Mouse (Mus musculus): Measurements from ENCODE around the gene Gzf1.

GRCm38 (mm10) chr2:148644421-148645000 lies 36.3 kb upstream of the Gzf1 start:
- no peak for TF ChIP-seq CTCF (IDR thresholded peaks at IDR 0.05)
- TF ChIP-seq POLR2A (IDR thresholded peaks at IDR 0.05; ENCODE audit: insufficient read depth, low read depth, low read length): no peak
- TF ChIP-seq EP300 (IDR thresholded peaks at IDR 0.05; ENCODE audit: insufficient read depth, low read depth, low read length): no peak
